Mouse (Mus musculus) testis, adult 2 months (tissue): ENCODE results near the gene Smurf1. TPM values are rescaled to one million over a fixed set of nuclear protein-coding genes. Genes with fewer than 3 reads are reported as not detected.

Experiments used
- H3K27ac ChIP-seq: fragments of 200-500 bp; 2 replicates; pipeline ENCODE4 v1.5.1; 2012; ENCODE audit warnings: low read depth, low read length; ENCODE audit not compliant: control insufficient read depth, insufficient read depth
- H3K27me3 ChIP-seq: fragments of 200-500 bp; 2 replicates; pipeline ENCODE4 v1.6.1; 2012; ENCODE audit warnings: mild to moderate bottlenecking, low read length, moderate library complexity; ENCODE audit not compliant: control insufficient read depth, insufficient read depth
- H3K36me3 ChIP-seq: fragments of 200-500 bp; 2 replicates; pipeline ENCODE4 v1.6.1; 2012; ENCODE audit warnings: mild to moderate bottlenecking, low read length; ENCODE audit not compliant: control insufficient read depth, insufficient read depth
- H3K4me1 ChIP-seq: fragments of 200-500 bp; 2 replicates; pipeline ENCODE4 v1.6.1; 2012; ENCODE audit warnings: low read length; ENCODE audit not compliant: control insufficient read depth, insufficient read depth
- H3K4me3 ChIP-seq: fragments of 200-500 bp; 2 replicates; pipeline ENCODE4 v1.5.1; 2012; ENCODE audit warnings: low read depth, mild to moderate bottlenecking, low read length, moderate library complexity, mixed read lengths; ENCODE audit not compliant: control insufficient read depth
- CTCF ChIP-seq: fragments of 200-500 bp; IDR thresholded peaks from 2 replicates; pipeline ENCODE4 v1.5.1; 2012; ENCODE audit warnings: low read depth, mild to moderate bottlenecking, inconsistent platforms, low read length, moderate library complexity; ENCODE audit not compliant: control insufficient read depth, insufficient read depth, insufficient replicate concordance
- POLR2A ChIP-seq: fragments of 200-500 bp; IDR thresholded peaks from 2 replicates; pipeline ENCODE4 v1.6.1; 2012; ENCODE audit warnings: low read depth, mild to moderate bottlenecking, inconsistent platforms, low read length, moderate library complexity; ENCODE audit not compliant: control insufficient read depth
- polyA plus RNA-seq: library from polyadenylated mRNA; depleted of rRNA; stranded (reverse); fragments of >200 nt; gene quantifications from 2 replicates; pipeline ENCODE4 v1.2.3, GENCODE M21; 2012

Gene Smurf1
- polyA plus RNA-seq, 1 experiment, result 30.4 TPM

DNA sequence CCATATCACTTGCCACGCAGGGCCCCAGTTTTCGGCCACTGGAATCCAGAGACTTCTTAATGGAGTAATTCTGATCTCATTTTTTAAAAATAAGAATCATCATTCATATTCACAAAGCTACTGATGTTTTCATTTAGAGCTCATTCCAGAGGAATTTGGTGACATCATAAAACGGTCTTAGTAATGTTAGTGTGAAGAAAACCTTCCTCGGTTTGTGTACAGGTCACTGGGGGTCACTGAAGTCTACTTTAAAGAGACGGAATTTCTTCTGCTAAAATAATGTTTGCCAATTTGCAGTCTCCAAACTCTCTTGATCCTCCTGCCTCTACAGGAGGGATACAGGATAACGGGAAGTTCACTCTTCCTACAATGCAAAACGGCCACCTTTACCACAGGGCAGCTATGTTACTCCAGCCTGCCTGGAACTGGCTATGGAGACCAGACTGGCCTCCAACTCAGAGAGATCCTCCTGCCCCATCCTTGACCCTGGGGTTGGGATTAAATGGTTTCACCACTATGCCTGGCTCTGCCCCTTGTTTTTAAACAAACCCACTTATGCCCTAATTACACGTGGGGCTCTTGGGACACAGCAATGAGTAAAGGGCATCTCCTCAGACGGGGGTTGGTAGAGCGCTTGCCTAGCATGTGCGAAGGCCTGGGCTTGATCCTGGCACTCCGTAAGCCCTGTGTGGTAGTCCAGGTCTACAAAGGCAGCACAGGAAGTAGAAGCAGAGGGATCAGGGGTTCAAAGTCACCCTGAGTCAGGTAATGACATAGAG is 61.1 kb downstream of the Smurf1 start:
- peaks cover 7% of the 10 kb centered on the region for H3K4me1 ChIP-seq
- H3K27ac ChIP-seq, result no peak overlapping the region
- no peaks in the 10 kb centered on the region for H3K27me3 ChIP-seq
- peaks cover 1% of the 10 kb centered on the region; the same call in 1 of the 2 replicates for H3K36me3 ChIP-seq
- TF ChIP-seq POLR2A (no peak), CTCF (no peak)
- H3K4me3 ChIP-seq, result no peak overlapping the region

DNA sequence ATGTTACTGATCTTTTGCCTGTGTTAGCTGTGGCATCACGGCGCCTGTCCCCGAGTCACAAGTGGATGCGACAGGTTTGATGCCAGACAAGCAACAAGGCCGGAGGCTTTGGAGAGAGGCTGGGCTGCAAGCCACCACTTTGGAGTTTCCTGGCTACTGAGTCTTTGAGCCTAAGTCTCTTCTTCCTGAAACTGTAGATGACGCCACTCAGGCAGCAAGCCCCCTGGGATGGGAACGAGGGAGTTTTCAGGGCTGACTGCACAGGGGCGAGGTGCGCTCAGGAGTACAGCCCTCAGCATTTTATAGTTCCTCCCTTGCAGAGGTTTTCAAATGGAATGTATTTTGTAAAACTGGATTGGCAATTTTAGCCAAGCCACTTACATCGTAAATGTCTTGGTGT is 63.9 kb downstream of the Smurf1 start:
- Histone ChIP-seq H3K4me1 (peaks cover 5% of the 10 kb centered on the region; the same call in 1 of the 2 replicates), H3K27ac (no peak overlapping the region), H3K4me3 (no peak overlapping the region), H3K36me3 (peaks cover 1% of the 10 kb centered on the region; the same call in 1 of the 2 replicates), H3K27me3 (no peaks in the 10 kb centered on the region)
- TF ChIP-seq CTCF (no peak), POLR2A (no peak)

DNA sequence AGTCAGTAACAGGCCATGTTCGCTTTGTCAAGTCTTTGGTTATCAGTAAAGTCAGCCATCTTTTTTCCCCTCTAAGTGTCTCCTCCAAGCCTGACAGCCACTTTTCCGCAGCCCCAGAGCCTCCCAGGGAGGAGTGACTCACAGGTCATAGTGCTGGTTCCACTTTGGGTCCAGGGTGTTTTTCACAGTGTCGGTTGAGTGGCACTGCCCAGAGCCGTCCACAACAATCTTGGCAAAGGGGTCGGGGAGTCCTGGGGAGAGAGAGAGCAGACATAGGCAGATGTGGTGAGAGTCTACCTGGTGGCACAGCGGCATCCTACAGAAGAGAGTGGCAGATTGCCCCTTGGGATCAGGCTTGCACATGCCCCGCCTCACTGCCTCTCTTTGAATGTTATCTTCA is 64.6 kb downstream of the Smurf1 start:
- H3K4me1 ChIP-seq, result peaks cover 5% of the 10 kb centered on the region; the same call in 1 of the 2 replicates
- H3K4me3 ChIP-seq, result no peak overlapping the region
- H3K27ac ChIP-seq, result no peak overlapping the region
- peaks cover 1% of the 10 kb centered on the region for H3K36me3 ChIP-seq
- TF ChIP-seq POLR2A, result no peak
- no peak for TF ChIP-seq CTCF
- no peaks in the 10 kb centered on the region for H3K27me3 ChIP-seq

DNA sequence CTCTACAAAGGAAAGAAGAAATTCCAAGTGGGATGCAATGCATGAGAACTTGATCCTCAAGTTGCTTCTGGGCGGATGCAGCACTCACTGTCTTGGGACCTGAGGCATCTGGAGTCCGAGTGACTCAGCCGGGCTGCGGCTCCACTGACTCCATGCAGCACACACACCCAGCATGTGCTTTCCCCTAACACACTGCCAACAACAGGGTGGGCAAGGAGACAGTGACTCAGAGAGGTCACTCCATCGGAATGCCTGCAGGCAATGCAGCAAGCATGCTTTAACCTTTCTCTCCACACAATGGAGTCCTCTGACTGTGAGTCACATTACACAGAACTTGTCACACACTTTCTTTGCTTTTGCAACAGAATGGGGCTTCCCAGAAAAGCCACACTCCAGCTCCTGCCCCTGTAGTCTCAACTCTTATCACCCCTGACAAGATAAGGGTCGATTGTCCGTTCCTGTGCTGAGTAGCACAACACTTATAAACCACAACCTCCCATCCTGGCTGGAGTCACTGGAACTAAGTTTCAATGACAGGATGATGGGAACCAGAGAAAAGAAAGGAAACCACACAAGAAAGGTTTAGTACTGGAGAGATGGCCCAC is 67.1 kb downstream of the Smurf1 start:
- TF ChIP-seq POLR2A, result no peak
- TF ChIP-seq CTCF, result no peak

DNA sequence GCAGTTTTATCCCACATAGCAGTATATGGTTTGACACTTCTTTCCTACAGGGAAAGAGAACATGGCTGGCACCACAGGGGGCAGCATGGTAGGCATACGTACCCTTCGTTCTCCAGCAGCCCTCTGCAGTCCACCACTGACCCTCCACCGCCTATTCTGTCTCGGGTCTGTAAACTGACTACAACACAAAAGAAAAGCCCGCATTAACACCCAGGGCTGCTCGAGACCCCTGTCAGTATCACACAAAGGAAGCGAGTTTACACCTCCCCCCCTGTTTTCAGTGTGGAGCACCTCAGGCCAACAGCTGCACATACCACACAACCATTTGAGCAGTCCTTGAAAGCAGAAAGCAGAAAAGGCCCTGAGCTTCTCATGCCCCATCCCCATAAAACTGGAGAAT is 67.8 kb downstream of the Smurf1 start:
- Histone ChIP-seq H3K4me1 (no peaks in the 10 kb centered on the region), H3K27ac (no peak overlapping the region), H3K36me3 (peaks cover 1% of the 10 kb centered on the region), H3K27me3 (no peaks in the 10 kb centered on the region), H3K4me3 (no peak overlapping the region)
- no peak for TF ChIP-seq POLR2A
- TF ChIP-seq CTCF, result no peak

More for the DNA sequence above, 67.1 kb downstream of the Smurf1 start:
- peaks cover 2% of the 10 kb centered on the region; the same call in 1 of the 2 replicates for H3K4me1 ChIP-seq
- H3K27ac ChIP-seq, result no peak overlapping the region; the same call in 1 of the 2 replicates
- H3K4me3 ChIP-seq, result no peak overlapping the region
- H3K36me3 ChIP-seq, result peaks cover 1% of the 10 kb centered on the region
- H3K27me3 ChIP-seq, result no peaks in the 10 kb centered on the region

DNA sequence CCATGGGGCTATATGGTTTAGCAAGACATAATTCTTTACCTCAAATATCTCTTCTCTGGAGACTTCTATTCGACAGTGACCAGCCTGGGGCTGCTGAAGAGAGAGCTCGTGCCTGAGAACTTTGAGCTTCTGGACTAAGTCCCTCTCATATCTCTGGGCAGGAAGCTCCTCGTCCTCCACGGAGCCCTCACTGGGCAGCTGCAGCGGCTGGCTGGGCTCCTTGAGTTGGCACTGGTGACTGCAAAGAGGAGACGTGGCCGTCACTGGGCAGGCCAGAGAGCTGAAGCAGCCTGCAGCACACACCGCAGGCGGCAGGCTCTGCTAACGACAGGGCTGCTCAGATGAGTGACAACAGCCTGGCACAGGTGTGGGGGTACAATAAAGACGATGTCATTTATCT is 74.4 kb downstream of the Smurf1 start:
- Histone ChIP-seq H3K4me3 (no peak overlapping the region), H3K36me3 (peaks cover 2% of the 10 kb centered on the region)

DNA sequence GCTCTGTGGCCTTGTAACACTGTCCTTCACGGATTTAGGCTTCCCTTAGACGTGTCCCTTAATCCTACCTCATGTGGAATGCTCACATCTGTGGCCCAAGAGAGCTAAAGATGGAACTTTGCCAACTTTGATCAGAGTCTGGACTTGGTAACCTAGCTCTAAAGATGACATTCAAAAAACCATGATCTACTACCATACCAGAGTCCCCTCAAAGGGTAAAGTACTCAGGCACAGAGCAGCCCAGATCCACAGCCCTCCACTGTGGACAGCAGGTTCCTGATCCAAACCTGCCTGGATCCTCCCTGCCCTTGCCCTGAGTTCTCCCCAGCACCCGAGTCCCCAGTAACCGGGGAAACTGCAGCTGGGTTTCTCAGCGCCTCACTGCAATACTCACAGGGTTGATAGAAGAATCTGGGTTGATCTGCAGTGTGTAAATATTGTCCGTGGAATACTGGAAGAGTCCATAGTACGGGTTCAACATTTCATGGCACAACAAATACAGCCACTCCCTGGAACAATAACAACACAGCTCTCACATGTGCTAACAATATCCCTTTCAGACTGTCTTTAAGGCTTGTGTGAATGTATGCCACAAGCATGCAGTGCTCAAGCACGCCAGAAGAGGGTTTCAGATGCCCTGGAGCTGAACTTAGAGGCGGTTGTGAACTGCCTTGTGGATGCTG is 79.5 kb downstream of the Smurf1 start:
- TF ChIP-seq POLR2A (no peak), CTCF (no peak)
- Histone ChIP-seq H3K36me3 (peaks cover 4% of the 10 kb centered on the region), H3K27ac (no peak overlapping the region), H3K4me3 (no peak overlapping the region), H3K4me1 (no peaks in the 10 kb centered on the region), H3K27me3 (no peaks in the 10 kb centered on the region)

More for the DNA sequence above, 74.4 kb downstream of the Smurf1 start:
- TF ChIP-seq POLR2A (no peak), CTCF (no peak)
- Histone ChIP-seq H3K27me3 (no peaks in the 10 kb centered on the region), H3K27ac (no peak overlapping the region), H3K4me1 (no peaks in the 10 kb centered on the region)
